Mouse (Mus musculus) adrenal gland, postnatal 4 days (tissue): ENCODE data around the gene Olfr1417. TPM values are rescaled to one million over a fixed set of nuclear protein-coding genes. Genes with fewer than 3 reads are reported as not detected.
"Not testable (repeated sequence)": the region's sequence is repeated elsewhere in the genome, so short reads cannot be mapped to it uniquely, and the experiment has no call there.

Experiments
- DNase-seq, 2 experiments: peaks; one replicate each; pipeline ENCODE4 v3.0.0; 2021 to 2022; ENCODE audit warnings: low spot score in 2 of 2, mixed read lengths in 2 of 2
- long read RNA-seq, 2 experiments: library from polyadenylated mRNA; stranded (forward); transcript quantifications; one replicate each; pipeline ENCODE4 v2.0.0; 2021
- total RNA-seq, 2 experiments: library from RNA; stranded (reverse); gene quantifications; 2 replicates each; pipeline ENCODE4 v1.2.3; 2021

Gene Olfr1417
- total RNA-seq: not detected
- long read RNA-seq, experiment 1: 0 reads
- long read RNA-seq, experiment 2: 0 reads

GRCm38 (mm10) chr19:11839119-11839518 lies at the start of gene Olfr1417:
Olfr1417 (minus strand) TSS chr19:11839219.
- DNase-seq: no peak

- DNase-seq: no peak
Observed at GRCm38 (mm10) chr19:11886265-11886664, 47.2 kb upstream of the Olfr1417 start, which contains the start of gene Olfr1420. Olfr1420 (plus strand) TSS chr19:11886565.

- DNase-seq: not testable (repeated sequence)
Observed at GRCm38 (mm10) chr19:11878404-11878803, 39.4 kb upstream of the Olfr1417 start.

GRCm38 (mm10) chr19:11875006-11875405 lies 36.0 kb upstream of the Olfr1417 start, which contains the start of gene Olfr1419:
Olfr1419 (minus strand) TSS chr19:11875106.
- no peak for DNase-seq

- DNase-seq: no peak
Observed at GRCm38 (mm10) chr19:11867837-11868236, 28.8 kb upstream of the Olfr1417 start.

GRCm38 (mm10) chr19:11860966-11861365 lies 21.9 kb upstream of the Olfr1417 start, which contains the start of gene Olfr1418:
Olfr1418 (minus strand) TSS chr19:11861066.
- no peak for DNase-seq

- DNase-seq: peak in 1 of 2 experiments; percentile 7
Observed at GRCm38 (mm10) chr19:11856506-11856905, 17.5 kb upstream of the Olfr1417 start.

- no peak for DNase-seq
Observed at GRCm38 (mm10) chr19:11854821-11855220, 15.8 kb upstream of the Olfr1417 start.

GRCm38 (mm10) chr19:11852652-11853051 lies 13.6 kb upstream of the Olfr1417 start:
- no peak for DNase-seq

- no peak for DNase-seq
Observed at GRCm38 (mm10) chr19:11846333-11846732, 7.3 kb upstream of the Olfr1417 start.

- DNase-seq: no peak
Observed at GRCm38 (mm10) chr19:11823346-11824065, 15.5 kb downstream of the Olfr1417 start.

- no peak for DNase-seq
Observed at GRCm38 (mm10) chr19:11820211-11820610, 18.8 kb downstream of the Olfr1417 start.

GRCm38 (mm10) chr19:11819800-11820199 lies 19.2 kb downstream of the Olfr1417 start:
- DNase-seq: peak; percentile 42 to 66

GRCm38 (mm10) chr19:11819143-11819700 lies 19.8 kb downstream of the Olfr1417 start, which contains the start of gene Stx3:
Stx3 (minus strand) TSS chr19:11819403.
- no peak for DNase-seq

- DNase-seq: peak; percentile 18 to 21
Observed at GRCm38 (mm10) chr19:11818199-11819142, 20.5 kb downstream of the Olfr1417 start.

- no peak for DNase-seq
Observed at GRCm38 (mm10) chr19:11817586-11817985, 21.4 kb downstream of the Olfr1417 start.

- DNase-seq: no peak
Observed at GRCm38 (mm10) chr19:11816706-11817105, 22.3 kb downstream of the Olfr1417 start.

- no peak for DNase-seq
Observed at GRCm38 (mm10) chr19:11814742-11815333, 24.2 kb downstream of the Olfr1417 start.

- DNase-seq: no peak
Observed at GRCm38 (mm10) chr19:11813649-11814048, 25.4 kb downstream of the Olfr1417 start.

GRCm38 (mm10) chr19:11813136-11813535 lies 25.9 kb downstream of the Olfr1417 start:
- DNase-seq: no peak
